Mouse (Mus musculus) heart, embryonic 15.5 days (tissue): ENCODE measurements around the gene Arhgap4. TPM values are rescaled to one million over a fixed set of nuclear protein-coding genes. Genes with fewer than 3 reads are reported as not detected.

Source experiments
- polyA plus RNA-seq: library from polyadenylated mRNA; unstranded; fragments of >200 nt; fragmentation: Nextera tagmentation; extraction: Ambion mirVana; gene quantifications from 2 replicates; pipeline ENCODE4 v1.2.1, GENCODE M21; 2015

The Arhgap4 gene
- polyA plus RNA-seq, 1 experiment from 2014 or later: 1.2 TPM

Other genes starting within 250 kb of the Arhgap4 start
- 7.5 and 8.1 TPM in 2 replicates for gene Slc6a8, start 248.7 kb downstream of the Arhgap4 start, polyA plus RNA-seq
- gene Bcap31, start 205.7 kb downstream of the Arhgap4 start, polyA plus RNA-seq: 163 and 175 TPM in 2 replicates
- gene Abcd1, start 205.3 kb downstream of the Arhgap4 start, polyA plus RNA-seq: 13.1 and 17.4 TPM in 2 replicates
- 0.57 and 0.75 TPM in 2 replicates for gene Plxnb3, start 164.8 kb downstream of the Arhgap4 start, polyA plus RNA-seq
- 82.3 and 85.7 TPM in 2 replicates for gene Srpk3, start 147.5 kb downstream of the Arhgap4 start, polyA plus RNA-seq
- gene Idh3g, start 135.0 kb downstream of the Arhgap4 start, polyA plus RNA-seq: 410 and 432 TPM in 2 replicates
- 135 and 152 TPM in 2 replicates for gene Ssr4, start 134.8 kb downstream of the Arhgap4 start, polyA plus RNA-seq
- 0.30 and 0.57 TPM in 2 replicates for gene Pdzd4, start 96.9 kb downstream of the Arhgap4 start, polyA plus RNA-seq
- gene Avpr2, start 29.8 kb downstream of the Arhgap4 start, polyA plus RNA-seq: 0.04 and 0.22 TPM in 2 replicates
- 0.25 and 2.3 TPM in 2 replicates for gene L1cam, start 25.8 kb downstream of the Arhgap4 start, polyA plus RNA-seq
- gene Naa10, start 74 bp upstream of the Arhgap4 start, polyA plus RNA-seq: 84.5 and 90.5 TPM in 2 replicates
- 52.0 and 53.5 TPM in 2 replicates for gene Renbp, start 9.0 kb upstream of the Arhgap4 start, polyA plus RNA-seq
- gene Hcfc1, start 44.5 kb upstream of the Arhgap4 start, polyA plus RNA-seq: 24.4 and 33.9 TPM in 2 replicates
- gene Irak1, start 102.0 kb upstream of the Arhgap4 start, polyA plus RNA-seq: 41.4 and 57.9 TPM in 2 replicates
- gene Opn1mw, start 205.6 kb upstream of the Arhgap4 start, polyA plus RNA-seq: not detected in 2 replicates
- 10.5 and 12.0 TPM in 2 replicates for gene Mecp2, start 213.5 kb upstream of the Arhgap4 start, polyA plus RNA-seq
- not detected in 2 replicates for gene Tex28, start 246.0 kb upstream of the Arhgap4 start, polyA plus RNA-seq